Mouse (Mus musculus) megakaryocyte progenitor cell, adult 5-6 weeks (primary cell): Measurements from ENCODE around the gene Gm20388. TPM values are rescaled to one million over a fixed set of nuclear protein-coding genes. Genes with fewer than 3 reads are reported as not detected.
"Not testable (repeated sequence)": the region's sequence is repeated elsewhere in the genome, so short reads cannot be mapped to it uniquely, and the experiment has no call there.

Experiments
- ATAC-seq: replicated peaks from 2 replicates; pipeline ENCODE4 v1.8.0; 2016; ENCODE audit warnings: mild to moderate bottlenecking, moderate TSS enrichment, inconsistent platforms; ENCODE audit not compliant: poor library complexity
- total RNA-seq, 2 experiments: library from RNA; stranded (forward) in 1 of 2; stranded (reverse) in 1 of 2; fragments of 157-497, 149-512 nt in 1 of 2; fragments of 200-1000 nt in 1 of 2; gene quantifications; 2 replicates each; pipeline versions ENCODE4 v1.2.3 to v1.2.4; 2015 to 2017

Gene Gm20388
- total RNA-seq, 2 experiments from 2014 or later = 18.6 TPM; not detected in 1

- peak; percentile 47 for ATAC-seq
Observed at GRCm38 (mm10) chr8:120697154-120697978, 786.7 kb downstream of the Gm20388 start.

- peak; percentile 17 for ATAC-seq
Observed at GRCm38 (mm10) chr8:120697979-120698272, 787.3 kb downstream of the Gm20388 start.

- no peak for ATAC-seq
Observed at GRCm38 (mm10) chr8:120698426-120698825, 787.8 kb downstream of the Gm20388 start.

- ATAC-seq = no peak
Observed at GRCm38 (mm10) chr8:120699079-120699478, 788.4 kb downstream of the Gm20388 start.

GRCm38 (mm10) chr8:120699565-120699964, 788.9 kb downstream of the Gm20388 start:
- ATAC-seq = no peak

GRCm38 (mm10) chr8:120700053-120700452, 789.4 kb downstream of the Gm20388 start:
- no peak for ATAC-seq

GRCm38 (mm10) chr8:120701758-120702465, 791.3 kb downstream of the Gm20388 start:
- ATAC-seq = peak; percentile 73

- ATAC-seq = no peak
Observed at GRCm38 (mm10) chr8:120704203-120704602, 793.6 kb downstream of the Gm20388 start.

- no peak for ATAC-seq
Observed at GRCm38 (mm10) chr8:120705163-120705562, 794.5 kb downstream of the Gm20388 start.

- no peak for ATAC-seq
Observed at GRCm38 (mm10) chr8:120706193-120706592, 795.6 kb downstream of the Gm20388 start.

- ATAC-seq = no peak
Observed at GRCm38 (mm10) chr8:120709176-120709575, 798.5 kb downstream of the Gm20388 start.

GRCm38 (mm10) chr8:120715200-120715599, 804.6 kb downstream of the Gm20388 start:
- peak; percentile 54 for ATAC-seq

GRCm38 (mm10) chr8:120715996-120716680, 805.5 kb downstream of the Gm20388 start:
- no peak for ATAC-seq

- peak; percentile 53 for ATAC-seq
Observed at GRCm38 (mm10) chr8:120719586-120720236, 809.1 kb downstream of the Gm20388 start.

- no peak for ATAC-seq
Observed at GRCm38 (mm10) chr8:120723025-120723424, 812.4 kb downstream of the Gm20388 start.

- not testable (repeated sequence) for ATAC-seq
Observed at GRCm38 (mm10) chr8:120724096-120724495, 813.5 kb downstream of the Gm20388 start.

- ATAC-seq = 0 out of 2 replicates have a peak, but pooled peaks have one; percentile 17
Observed at GRCm38 (mm10) chr8:120724816-120725575, 814.4 kb downstream of the Gm20388 start.

GRCm38 (mm10) chr8:120725576-120725950, 814.9 kb downstream of the Gm20388 start:
- no peak for ATAC-seq

- no peak for ATAC-seq
Observed at GRCm38 (mm10) chr8:120726051-120726450, 815.4 kb downstream of the Gm20388 start.

GRCm38 (mm10) chr8:120728488-120729160, 818.0 kb downstream of the Gm20388 start:
- no peak for ATAC-seq
